Mouse (Mus musculus) adipocyte (in vitro differentiated cells): ENCODE measurements around the gene Elavl1.
A peak's percentile ranks its signal among the peaks of the same experiment; 100 is the strongest.
"Not testable (repeated sequence)": the region's sequence is repeated elsewhere in the genome, so short reads cannot be mapped to it uniquely, and the experiment has no call there.

Experiments
- DNase-seq: peaks from one replicate; pipeline ENCODE4 v3.0.0-alpha.2; 2016; ENCODE audit warnings: low spot score

Gene Elavl1

GRCm38 (mm10) chr8:4258233-4258632 lies 67.0 kb downstream of the Elavl1 start:
- DNase-seq: peak; percentile 60

GRCm38 (mm10) chr8:4257350-4257749 lies 67.9 kb downstream of the Elavl1 start:
- no peak for DNase-seq

- DNase-seq: no peak
Observed at GRCm38 (mm10) chr8:4256911-4257310, 68.3 kb downstream of the Elavl1 start.

GRCm38 (mm10) chr8:4255471-4255870 lies 69.7 kb downstream of the Elavl1 start:
- DNase-seq: not testable (repeated sequence)

- DNase-seq: peak; percentile 91
Observed at GRCm38 (mm10) chr8:4254001-4254400, 71.2 kb downstream of the Elavl1 start.

- DNase-seq: peak; percentile 98
Observed at GRCm38 (mm10) chr8:4252934-4253841, 72.0 kb downstream of the Elavl1 start, which contains the start of gene Snapc2. Snapc2 (plus strand) TSS chr8:4253080.

GRCm38 (mm10) chr8:4252116-4252760 lies 73.0 kb downstream of the Elavl1 start:
- DNase-seq: no peak

GRCm38 (mm10) chr8:4250306-4250970 lies 74.8 kb downstream of the Elavl1 start:
- peak; percentile 89 for DNase-seq

GRCm38 (mm10) chr8:4249213-4249612 lies 76.0 kb downstream of the Elavl1 start:
- DNase-seq: no peak

GRCm38 (mm10) chr8:4247951-4248540 lies 77.2 kb downstream of the Elavl1 start, which contains the start of gene Tgfbr3l:
Tgfbr3l (plus strand) TSS chr8:4248214.
- DNase-seq: no peak

- DNase-seq: no peak
Observed at GRCm38 (mm10) chr8:4247241-4247640, 78.0 kb downstream of the Elavl1 start.

GRCm38 (mm10) chr8:4245737-4246136 lies 79.5 kb downstream of the Elavl1 start:
- no peak for DNase-seq

GRCm38 (mm10) chr8:4245061-4245460 lies 80.2 kb downstream of the Elavl1 start:
- DNase-seq: no peak

- no peak for DNase-seq
Observed at GRCm38 (mm10) chr8:4239193-4239890, 85.9 kb downstream of the Elavl1 start.

- peak; percentile 100 for DNase-seq
Observed at GRCm38 (mm10) chr8:4238434-4239192, 86.6 kb downstream of the Elavl1 start, which contains the start of the genes Map2k7 and Gm49320. Map2k7 (plus strand) TSS chr8:4238740. Gm49320 (plus strand) TSS chr8:4238865.

- DNase-seq: no peak
Observed at GRCm38 (mm10) chr8:4237814-4238433, 87.3 kb downstream of the Elavl1 start.
